Mouse (Mus musculus): ENCODE measurements around the gene Nfkbib. TPM values are rescaled to one million over a fixed set of nuclear protein-coding genes. Genes with fewer than 3 reads are reported as not detected.

Nfkbib gene
- polyA plus RNA-seq, 1 experiment from 2014 or later: 62.4 TPM

- Histone ChIP-seq H3K36me3 (ENCODE audit: control insufficient read depth, insufficient read depth, low read length) (peaks cover 6% of the 10 kb centered on the region; the same call in 1 of the 2 replicates), H3K27me3 (replicated peaks; ENCODE audit: control insufficient read depth, insufficient read depth, low read length) (no peaks in the 10 kb centered on the region), H3K9me3 (replicated peaks; ENCODE audit: control insufficient read depth, low read length) (no peaks in the 10 kb centered on the region), H3K4me2 (ENCODE audit: low read length) (no peak overlapping the region), H3K4me3 (ENCODE audit: low read depth, low read length) (no peak overlapping the region), H3K27ac (ENCODE audit: low read depth, low read length) (no peak overlapping the region), H3K4me1 (ENCODE audit: control insufficient read depth, insufficient read depth, low read length) (0 out of 2 replicates have a peak, but pooled peaks cover 4% of the 10 kb centered on the region), H3K9ac (ENCODE audit: low read length) (no peak overlapping the region)
- WGBS: 88% methylated on average over 12 of the region's 14 CpGs
- ATAC-seq (no peak), DNase-seq (ENCODE audit: low spot score) (no peak)
These were observed 25.3 kb upstream of the Nfkbib start for GRCm38 (mm10) chr7:28792391-28793185.

- ATAC-seq (no peak), DNase-seq (ENCODE audit: low spot score) (no peak)
- no peak overlapping the region for H3K9ac ChIP-seq (ENCODE audit: low read length)
- no peak overlapping the region for H3K4me3 ChIP-seq (ENCODE audit: low read depth, low read length)
- no peak overlapping the region for H3K27ac ChIP-seq (ENCODE audit: low read depth, low read length)
- no peaks in the 10 kb centered on the region for H3K27me3 ChIP-seq (replicated peaks; ENCODE audit: control insufficient read depth, insufficient read depth, low read length)
- H3K4me2 ChIP-seq (ENCODE audit: low read length): no peak overlapping the region
- H3K9me3 ChIP-seq (replicated peaks; ENCODE audit: control insufficient read depth, low read length): no peaks in the 10 kb centered on the region
- 0 out of 2 replicates have a peak, but pooled peaks cover 1% of the 10 kb centered on the region for H3K4me1 ChIP-seq (ENCODE audit: control insufficient read depth, insufficient read depth, low read length)
- peaks cover 8% of the 10 kb centered on the region; the same call in 1 of the 2 replicates for H3K36me3 ChIP-seq (ENCODE audit: control insufficient read depth, insufficient read depth, low read length)
These were observed 24.4 kb upstream of the Nfkbib start for GRCm38 (mm10) chr7:28791706-28792105.

DNA sequence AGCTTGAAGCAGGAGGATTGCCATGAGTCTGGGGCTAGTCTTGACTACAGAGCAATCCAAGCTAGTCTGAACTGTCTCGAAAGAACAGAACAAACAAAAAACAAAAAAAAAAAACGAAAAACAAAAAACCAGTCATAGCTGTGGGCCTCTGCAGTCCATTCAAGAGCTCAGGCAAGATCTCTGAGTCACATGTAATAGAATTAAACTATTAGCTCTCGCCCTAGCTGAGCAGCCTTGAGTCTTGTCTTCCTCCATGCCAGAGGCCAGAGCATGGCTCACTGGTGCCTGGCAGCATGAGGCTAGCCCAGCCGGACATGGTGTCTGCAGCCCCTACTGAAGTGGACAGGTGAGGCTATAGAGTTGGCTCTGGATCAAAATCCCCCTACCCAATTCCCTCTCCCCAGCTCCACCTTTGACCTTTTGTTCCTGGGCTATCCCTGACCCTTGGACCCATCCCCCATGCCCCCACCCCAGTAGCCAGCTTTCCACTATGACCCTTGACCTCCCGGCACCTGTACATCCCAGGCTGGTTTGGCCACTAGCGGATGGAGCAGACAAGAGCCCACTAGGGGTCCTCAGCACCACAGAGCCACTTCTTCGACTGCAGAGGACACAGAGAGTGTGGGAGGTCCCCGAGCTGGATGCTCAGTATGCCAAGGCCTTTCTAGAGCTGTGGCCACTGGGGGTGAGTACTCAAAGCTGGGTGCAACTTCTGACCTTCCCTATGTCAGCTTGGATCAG, 22.9 kb upstream of the Nfkbib start:
- H3K9ac ChIP-seq (ENCODE audit: low read length): no peak overlapping the region
- no peak overlapping the region for H3K4me2 ChIP-seq (ENCODE audit: low read length)
- H3K27me3 ChIP-seq (replicated peaks; ENCODE audit: control insufficient read depth, insufficient read depth, low read length): no peaks in the 10 kb centered on the region
- DNase-seq (ENCODE audit: low spot score) (no peak), ATAC-seq (no peak)
- no peaks in the 10 kb centered on the region for H3K4me1 ChIP-seq (ENCODE audit: control insufficient read depth, insufficient read depth, low read length)
- 51% methylated on average over 8 of the region's 8 CpGs for WGBS
- no peak overlapping the region for H3K4me3 ChIP-seq (ENCODE audit: low read depth, low read length)
- no peak overlapping the region for H3K27ac ChIP-seq (ENCODE audit: low read depth, low read length)
- peaks cover 22% of the 10 kb centered on the region for H3K36me3 ChIP-seq (ENCODE audit: control insufficient read depth, insufficient read depth, low read length)
- H3K9me3 ChIP-seq (replicated peaks; ENCODE audit: control insufficient read depth, low read length): no peaks in the 10 kb centered on the region

DNA sequence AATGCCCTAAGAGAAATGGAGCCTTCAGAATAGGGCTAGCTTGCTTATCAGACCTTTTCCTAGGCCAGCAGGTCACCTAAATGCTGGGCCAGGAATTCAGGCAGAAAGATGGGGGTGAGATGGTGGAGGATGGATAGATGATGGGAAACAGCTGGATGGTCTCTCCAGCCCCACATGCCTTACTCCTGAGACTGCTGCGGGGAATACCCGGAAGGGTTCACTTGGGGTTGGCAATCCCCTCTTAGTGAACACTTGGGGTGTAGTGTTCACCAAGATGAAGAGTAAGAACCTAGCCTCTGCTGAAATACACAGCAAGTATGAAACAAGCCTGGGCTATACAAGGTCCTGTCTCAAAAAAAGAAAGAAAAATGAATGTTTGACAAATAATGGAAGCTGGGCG, 21.9 kb upstream of the Nfkbib start:
- Histone ChIP-seq H3K9me3 (replicated peaks; ENCODE audit: control insufficient read depth, low read length) (no peaks in the 10 kb centered on the region), H3K4me2 (ENCODE audit: low read length) (no peak overlapping the region), H3K27ac (ENCODE audit: low read depth, low read length) (no peak overlapping the region), H3K36me3 (ENCODE audit: control insufficient read depth, insufficient read depth, low read length) (peaks cover 25% of the 10 kb centered on the region), H3K4me3 (ENCODE audit: low read depth, low read length) (no peak overlapping the region), H3K27me3 (replicated peaks; ENCODE audit: control insufficient read depth, insufficient read depth, low read length) (no peaks in the 10 kb centered on the region), H3K4me1 (ENCODE audit: control insufficient read depth, insufficient read depth, low read length) (no peaks in the 10 kb centered on the region), H3K9ac (ENCODE audit: low read length) (no peak overlapping the region)
- ATAC-seq (no peak), DNase-seq (ENCODE audit: low spot score) (no peak)
- WGBS: 94% methylated on average over 3 of the region's 3 CpGs

DNA sequence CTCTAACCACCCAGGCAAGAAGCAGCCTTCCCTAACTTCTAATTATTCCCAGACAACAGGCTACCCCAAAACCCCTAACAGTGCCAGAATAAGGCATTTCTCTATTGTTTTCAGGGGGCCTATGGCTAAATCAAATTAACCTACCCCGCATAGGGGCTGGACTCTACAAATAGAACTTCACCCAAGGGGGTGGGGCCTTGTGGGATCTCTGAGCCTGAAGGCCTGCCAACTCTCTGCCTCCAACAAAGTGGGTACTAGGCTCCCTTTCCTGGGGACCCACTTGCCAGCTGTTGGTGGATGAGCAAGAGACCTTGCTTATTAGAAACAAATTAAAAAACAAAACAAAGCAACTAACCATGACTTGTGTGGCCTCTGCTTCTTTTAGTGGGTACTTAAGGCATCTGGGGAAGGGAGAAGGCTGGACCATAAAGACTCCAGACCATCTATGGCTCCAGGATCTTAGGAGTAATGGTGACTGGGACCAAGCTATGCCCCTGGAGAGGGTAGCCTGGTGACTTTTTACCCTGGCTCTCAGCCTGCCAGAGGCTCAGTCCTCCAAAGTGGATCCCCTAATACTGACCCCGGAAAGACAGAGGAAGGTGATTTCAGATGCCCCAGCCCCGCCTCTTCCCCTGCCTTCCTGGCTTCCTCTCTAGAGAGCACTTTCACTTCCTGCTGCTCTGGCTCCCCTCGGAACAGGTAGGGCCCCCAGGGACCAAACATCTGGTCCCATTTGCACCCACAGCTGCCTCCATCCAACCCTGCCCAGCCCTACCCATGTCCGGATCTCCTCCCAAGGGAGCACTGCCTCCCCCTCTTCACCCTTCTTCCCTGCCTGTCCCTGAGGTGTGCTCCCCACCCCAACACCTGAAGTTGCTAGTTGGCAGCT, 21.2 kb upstream of the Nfkbib start, which contains the start of gene Rinl:
TSS of gene Rinl (plus strand) at position 663 of the 889 bp plus-strand sequence.
- WGBS: 75% methylated on average over 5 of the region's 5 CpGs

DNA sequence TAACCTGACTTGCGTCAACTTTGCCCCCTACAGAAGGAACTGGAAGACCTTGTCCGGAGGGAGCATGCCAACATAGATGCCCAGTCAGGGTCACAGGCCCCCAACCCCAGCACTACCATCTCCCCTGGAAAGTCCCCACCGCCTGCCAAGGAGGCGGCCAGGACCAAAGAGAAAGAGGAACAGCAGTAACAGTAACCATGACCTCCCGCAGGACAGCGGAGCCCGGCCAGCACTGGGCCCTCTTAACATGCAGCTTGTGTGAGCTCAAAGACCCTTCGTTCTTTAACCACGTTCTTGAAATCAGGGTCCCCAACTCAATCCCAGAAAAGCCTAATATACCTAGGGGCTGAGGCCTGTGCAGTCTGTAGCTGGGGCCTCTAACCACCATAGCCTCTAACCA, 20.6 kb upstream of the Nfkbib start:
- Histone ChIP-seq H3K27ac (ENCODE audit: low read depth, low read length) (no peak overlapping the region), H3K36me3 (ENCODE audit: control insufficient read depth, insufficient read depth, low read length) (peaks cover 30% of the 10 kb centered on the region), H3K4me2 (ENCODE audit: low read length) (no peak overlapping the region), H3K9ac (ENCODE audit: low read length) (no peak overlapping the region), H3K27me3 (replicated peaks; ENCODE audit: control insufficient read depth, insufficient read depth, low read length) (no peaks in the 10 kb centered on the region), H3K4me1 (ENCODE audit: control insufficient read depth, insufficient read depth, low read length) (no peaks in the 10 kb centered on the region), H3K9me3 (replicated peaks; ENCODE audit: control insufficient read depth, low read length) (no peaks in the 10 kb centered on the region), H3K4me3 (ENCODE audit: low read depth, low read length) (no peak overlapping the region)
- DNase-seq (ENCODE audit: low spot score) (no peak), ATAC-seq (no peak)
- 92% methylated on average over 9 of the region's 9 CpGs for WGBS

More for the DNA sequence above, 21.2 kb upstream of the Nfkbib start, which contains the start of gene Rinl:
- Histone ChIP-seq H3K4me2 (ENCODE audit: low read length) (no peak within 1 kb of the TSS), H3K4me1 (ENCODE audit: control insufficient read depth, insufficient read depth, low read length) (no peaks in the 10 kb centered on the region), H3K36me3 (ENCODE audit: control insufficient read depth, insufficient read depth, low read length) (peaks cover 25% of the 10 kb centered on the region), H3K27me3 (replicated peaks; ENCODE audit: control insufficient read depth, insufficient read depth, low read length) (no peaks in the 10 kb centered on the region), H3K9ac (ENCODE audit: low read length) (no peak within 1 kb of the TSS), H3K9me3 (replicated peaks; ENCODE audit: control insufficient read depth, low read length) (no peaks in the 10 kb centered on the region), H3K4me3 (ENCODE audit: low read depth, low read length) (no peak within 1 kb of the TSS), H3K27ac (ENCODE audit: low read depth, low read length) (no peak within 1 kb of the TSS)
- no peak for DNase-seq (ENCODE audit: low spot score)
- no peak for ATAC-seq

GRCm38 (mm10) chr7:28785161-28785560, 17.8 kb upstream of the Nfkbib start:
- ATAC-seq (no peak), DNase-seq (ENCODE audit: low spot score) (no peak)
- Histone ChIP-seq H3K4me3 (ENCODE audit: low read depth, low read length) (no peak overlapping the region), H3K9ac (ENCODE audit: low read length) (no peak overlapping the region), H3K4me2 (ENCODE audit: low read length) (no peak overlapping the region), H3K27me3 (replicated peaks; ENCODE audit: control insufficient read depth, insufficient read depth, low read length) (no peaks in the 10 kb centered on the region), H3K4me1 (ENCODE audit: control insufficient read depth, insufficient read depth, low read length) (no peaks in the 10 kb centered on the region; the same call in 1 of the 2 replicates), H3K36me3 (ENCODE audit: control insufficient read depth, insufficient read depth, low read length) (peaks cover 36% of the 10 kb centered on the region), H3K27ac (ENCODE audit: low read depth, low read length) (no peak overlapping the region), H3K9me3 (replicated peaks; ENCODE audit: control insufficient read depth, low read length) (no peaks in the 10 kb centered on the region)
- WGBS: 72% methylated on average over 5 of the region's 5 CpGs

- no peaks in the 10 kb centered on the region; the same call in 1 of the 2 replicates for H3K4me1 ChIP-seq (ENCODE audit: control insufficient read depth, insufficient read depth, low read length)
- H3K9ac ChIP-seq (ENCODE audit: low read length): no peak overlapping the region
- peaks cover 38% of the 10 kb centered on the region for H3K36me3 ChIP-seq (ENCODE audit: control insufficient read depth, insufficient read depth, low read length)
- no peaks in the 10 kb centered on the region for H3K27me3 ChIP-seq (replicated peaks; ENCODE audit: control insufficient read depth, insufficient read depth, low read length)
- DNase-seq (ENCODE audit: low spot score) (no peak), ATAC-seq (no peak)
- no peak overlapping the region for H3K4me2 ChIP-seq (ENCODE audit: low read length)
- no peaks in the 10 kb centered on the region for H3K9me3 ChIP-seq (replicated peaks; ENCODE audit: control insufficient read depth, low read length)
- no peak overlapping the region for H3K4me3 ChIP-seq (ENCODE audit: low read depth, low read length)
- WGBS: 93% methylated on average over 8 of the region's 8 CpGs
- H3K27ac ChIP-seq (ENCODE audit: low read depth, low read length): no peak overlapping the region
These were observed 13.9 kb upstream of the Nfkbib start for GRCm38 (mm10) chr7:28781261-28781663.

Data from forebrain, embryonic 14.5 days (tissue).